Mouse (Mus musculus) left cerebral cortex, postnatal 10 days (tissue): ENCODE measurements around the gene Samd4b. TPM values are rescaled to one million over a fixed set of nuclear protein-coding genes. Genes with fewer than 3 reads are reported as not detected.
"Not testable (repeated sequence)": the region's sequence is repeated elsewhere in the genome, so short reads cannot be mapped to it uniquely, and the experiment has no call there.

Source experiments
- DNase-seq, 2 experiments: peaks; one replicate each; pipeline ENCODE4 v3.0.0; 2021 to 2022; ENCODE audit warnings: low spot score in 2 of 2, mixed read lengths in 1 of 2; ENCODE audit errors: extremely low spot score in 1 of 2
- intact Hi-C: fragments of 180-260 bp; cut with DNase I; formaldehyde crosslinking; loops from one replicate; pipeline ENCODE4 v1.15.1; 2025
- total RNA-seq, 2 experiments: library from RNA; stranded (reverse); gene quantifications; 2 replicates each; pipeline ENCODE4 v1.2.3; 2021

Samd4b gene
- 10 to 100 TPM; 55.9 to 58.4 TPM for total RNA-seq

GRCm38 (mm10) chr7:28597642-28598446 is at the start of gene Samd4b, which contains the start of gene Pak4:
Gene Samd4b, minus strand, starts transcription at chr7:28598144.
Gene Pak4, minus strand, starts transcription at chr7:28598185.
- DNase-seq, result peak; percentile 99 to 100
- intact Hi-C loops, result no loop called here

GRCm38 (mm10) chr7:28647016-28647415 is 49.1 kb upstream of the Samd4b start:
- DNase-seq, result no peak

GRCm38 (mm10) chr7:28645947-28646475 is 48.1 kb upstream of the Samd4b start:
- intact Hi-C loops, result no loop called here
- no peak for DNase-seq

More at GRCm38 (mm10) chr7:28647016-28647415, 49.1 kb upstream of the Samd4b start:
- intact Hi-C loops, result no loop called here

GRCm38 (mm10) chr7:28645366-28645765 is 47.4 kb upstream of the Samd4b start:
- intact Hi-C loops, result no loop called here
- no peak for DNase-seq

GRCm38 (mm10) chr7:28641546-28641945 is 43.6 kb upstream of the Samd4b start:
- intact Hi-C loops, result no loop called here
- DNase-seq, result no peak

- no peak for DNase-seq
- intact Hi-C loops, result no loop called here
Observed at GRCm38 (mm10) chr7:28637511-28637910, 39.6 kb upstream of the Samd4b start.

- no peak for DNase-seq
- intact Hi-C loops, result no loop called here
Observed at GRCm38 (mm10) chr7:28634128-28634527, 36.2 kb upstream of the Samd4b start.

GRCm38 (mm10) chr7:28631073-28631472 is 33.1 kb upstream of the Samd4b start, which contains the start of gene Acp7:
Gene Acp7, minus strand, starts transcription at chr7:28631332.
- DNase-seq, result no peak
- intact Hi-C loops, result no loop called here

- intact Hi-C loops, result no loop called here
- no peak for DNase-seq
Observed at GRCm38 (mm10) chr7:28624791-28625190, 26.8 kb upstream of the Samd4b start.

GRCm38 (mm10) chr7:28619098-28619715 is 21.3 kb upstream of the Samd4b start:
- intact Hi-C loops, result no loop called here
- DNase-seq, result no peak

GRCm38 (mm10) chr7:28605951-28606350 is 8.0 kb upstream of the Samd4b start:
- DNase-seq, result no peak
- intact Hi-C loops, result loop anchor here (10.0 kb wide), 1 partner anchor 231 kb away; the partner anchor contains the start of gene Plekhg2

- not testable (repeated sequence) for DNase-seq
- intact Hi-C loops, result loop anchor here (5.0 to 10.0 kb wide), 2 partner anchors 124 to 229 kb away; partner anchors contain the start of gene Plekhg2
Observed at GRCm38 (mm10) chr7:28603788-28604187, 5.8 kb upstream of the Samd4b start.

- no peak for DNase-seq
- intact Hi-C loops, result loop anchor here (5.0 to 10.0 kb wide), 2 partner anchors 124 to 228 kb away; partner anchors contain the start of gene Plekhg2
Observed at GRCm38 (mm10) chr7:28603136-28603535, 5.2 kb upstream of the Samd4b start.

GRCm38 (mm10) chr7:28601668-28602067 is 3.7 kb upstream of the Samd4b start:
- peak; percentile 54 to 67 for DNase-seq
- intact Hi-C loops, result loop anchor here (1.0 to 10.0 kb wide), 4 partner anchors 33 to 227 kb away; partner anchors contain the start of gene Plekhg2

- intact Hi-C loops, result loop anchor here (1.0 to 10.0 kb wide), 4 partner anchors 32 to 226 kb away; partner anchors contain the start of gene Plekhg2
- peak; percentile 50 to 70 for DNase-seq
Observed at GRCm38 (mm10) chr7:28601029-28601428, 3.1 kb upstream of the Samd4b start.

GRCm38 (mm10) chr7:28598951-28599350 is 1.0 kb upstream of the Samd4b start:
- DNase-seq, result no peak
- intact Hi-C loops, result no loop called here

- DNase-seq, result no peak
- intact Hi-C loops, result no loop called here
Observed at GRCm38 (mm10) chr7:28597277-28597570, 720 bp downstream of the Samd4b start.

GRCm38 (mm10) chr7:28596436-28597276 is 1.3 kb downstream of the Samd4b start:
- DNase-seq, result no peak
- intact Hi-C loops, result no loop called here
